Mouse (Mus musculus): ENCODE measurements around the gene Olfr684.

The Olfr684 gene

DNA sequence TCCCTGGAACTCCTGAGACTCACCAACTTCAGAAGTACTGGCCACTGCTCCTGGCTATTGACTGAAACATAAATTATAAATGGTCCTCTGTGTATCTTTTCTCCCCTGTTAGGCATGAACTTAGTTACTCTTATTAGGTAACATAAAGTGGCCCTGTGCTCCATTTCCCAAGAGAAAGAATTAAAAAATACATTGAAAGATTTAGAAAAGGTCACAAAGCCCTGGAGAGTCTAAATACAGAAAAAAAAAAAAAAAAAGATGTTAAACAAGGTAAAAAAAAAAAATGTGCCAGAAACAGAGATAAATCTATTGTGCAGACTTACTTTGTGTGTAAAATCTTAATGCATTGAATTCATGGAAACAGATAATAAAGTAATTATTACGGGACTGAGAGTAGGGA is at the start of gene Olfr684:
Gene Olfr684, minus strand, starts transcription at position 101 of the 400 bp plus-strand sequence.
- no peak for DNase-seq

DNA sequence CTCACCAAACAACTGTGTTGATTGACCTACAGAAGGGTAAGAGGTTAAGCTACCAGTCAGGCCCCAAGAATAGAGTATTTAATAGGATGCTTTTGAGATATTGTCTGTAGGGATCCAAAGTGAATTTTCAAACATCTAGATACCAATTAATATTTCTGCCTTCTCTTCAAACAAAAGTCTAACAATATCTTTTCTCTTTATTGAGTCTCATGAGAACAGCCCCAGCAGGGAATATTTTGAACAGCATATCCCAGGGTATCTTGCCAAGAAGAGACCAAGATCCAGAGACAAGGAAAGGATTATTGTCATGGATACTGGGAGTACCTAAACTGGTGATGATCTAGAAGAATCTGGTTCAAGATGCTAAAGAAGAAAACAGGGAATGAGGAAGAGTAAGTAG is 43.9 kb upstream of the Olfr684 start, which contains the start of gene Olfr686:
Gene Olfr686, minus strand, starts transcription at position 101 of the 400 bp plus-strand sequence.
- no peak for DNase-seq

DNA sequence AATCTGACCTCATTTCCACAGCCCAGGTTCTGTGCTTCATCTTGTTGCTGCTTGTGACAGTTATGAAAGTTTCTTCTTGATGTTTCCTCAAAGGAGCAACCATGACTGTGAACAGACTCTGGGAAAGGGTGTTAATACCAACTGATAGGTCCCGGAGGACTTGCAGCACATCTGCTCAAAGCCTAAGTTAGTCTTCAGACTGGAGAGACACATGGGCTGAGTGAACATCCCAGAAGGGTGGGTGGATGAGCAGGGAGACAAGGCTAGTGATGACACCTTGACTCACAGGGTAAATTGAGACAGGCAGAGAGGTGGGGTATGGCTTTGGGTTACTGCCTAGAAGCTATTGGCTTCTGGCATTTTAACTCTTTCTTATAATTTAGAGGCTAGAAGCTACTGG is 22.5 kb upstream of the Olfr684 start, which contains the start of gene Olfr685:
Gene Olfr685, minus strand, starts transcription at position 101 of the 400 bp plus-strand sequence.
- DNase-seq = no peak

DNA sequence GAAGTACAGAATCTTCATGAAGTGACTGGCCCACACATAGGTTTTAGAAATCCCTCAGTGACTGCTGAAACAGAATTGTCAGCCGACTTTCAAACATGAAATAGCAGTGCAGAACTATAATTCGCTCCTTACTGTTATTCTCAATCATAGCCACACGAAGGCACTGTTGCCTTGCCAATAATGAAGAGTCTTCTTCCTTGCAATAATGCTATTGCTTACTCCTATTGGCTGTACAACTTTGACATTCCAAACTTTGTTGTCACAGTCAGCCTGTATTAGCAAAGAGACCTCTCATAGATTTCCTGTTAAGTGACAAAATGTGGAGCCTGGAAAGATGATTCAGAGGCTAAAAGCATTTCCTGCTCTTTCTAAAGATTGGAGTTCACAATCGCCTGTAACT is 7.3 kb upstream of the Olfr684 start:
- no peak for DNase-seq

DNA sequence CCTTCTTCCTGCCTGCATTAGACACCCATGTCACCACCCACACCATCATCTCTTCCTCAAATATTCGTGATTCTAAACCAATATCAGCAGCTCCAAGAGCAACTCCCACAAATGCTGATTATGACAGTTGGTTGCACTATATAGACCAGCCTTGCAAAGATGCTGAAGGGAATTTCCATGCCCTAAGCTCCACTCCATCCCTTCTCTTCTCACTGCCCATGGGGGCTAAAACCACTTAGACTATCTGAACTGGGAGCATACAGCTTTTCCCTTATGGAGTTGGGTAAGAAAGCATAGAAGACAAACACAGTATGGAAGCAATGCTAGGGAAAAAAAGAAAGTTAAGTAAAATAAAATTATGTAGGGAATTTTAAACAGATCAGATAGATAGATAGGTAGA is 16.5 kb downstream of the Olfr684 start, which contains the start of gene Olfr683:
Gene Olfr683, minus strand, starts transcription at position 101 of the 400 bp plus-strand sequence.
- DNase-seq = no peak

DNA sequence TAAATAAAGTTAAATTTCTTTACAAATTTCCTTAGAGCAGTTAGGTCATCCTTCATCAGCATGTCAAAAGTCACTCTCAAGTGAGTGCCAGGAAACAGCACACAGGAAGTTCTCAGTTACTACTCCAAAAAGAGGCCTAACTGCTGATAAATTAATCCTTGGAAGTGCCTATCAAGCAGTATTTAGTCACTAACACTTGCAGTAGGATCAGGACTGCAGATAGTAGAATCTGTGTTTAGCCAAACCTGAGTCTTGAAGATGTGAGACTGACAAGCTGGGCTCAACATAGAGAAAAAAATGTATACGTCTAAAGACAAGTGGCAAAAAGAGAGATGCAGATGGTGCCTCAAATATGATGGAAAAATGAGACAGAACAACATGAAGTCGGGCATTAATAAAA is 22.2 kb downstream of the Olfr684 start:
- DNase-seq = no peak

DNA sequence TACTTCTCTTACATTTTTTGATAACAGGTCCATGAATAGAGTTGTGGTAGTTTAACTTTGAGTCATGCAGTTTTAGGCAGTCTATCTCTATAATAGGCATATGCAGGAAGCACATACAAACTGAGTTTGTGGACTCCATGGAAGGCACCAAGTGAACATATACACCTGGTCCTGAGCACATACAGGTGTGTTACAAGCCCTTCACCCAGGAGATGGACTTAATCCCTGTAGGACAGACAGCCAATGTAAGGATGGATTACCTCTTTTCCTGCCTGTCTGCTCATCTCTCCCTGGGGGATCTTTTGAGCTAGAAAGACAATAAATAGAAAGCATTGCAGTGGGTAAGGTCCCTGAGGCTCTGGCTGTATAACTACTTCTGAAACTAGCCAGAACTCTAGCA is 46.9 kb downstream of the Olfr684 start, which contains the start of gene Olfr681:
Gene Olfr681, plus strand, starts transcription at position 301 of the 400 bp plus-strand sequence.
- no peak for DNase-seq

Data from right cerebral cortex, postnatal 25 days (tissue).